Mouse (Mus musculus) midbrain, postnatal 0 days (tissue): ENCODE results near the gene Wrap53. TPM values are rescaled to one million over a fixed set of nuclear protein-coding genes. Genes with fewer than 3 reads are reported as not detected.

ENCODE experiments used
- ATAC-seq: fragments of 200-750 bp; cut with Nextera tagmentation; 2 replicates; pipeline ENCODE4 v1.8.0; 2017; ENCODE audit warnings: moderate number of reproducible peaks, mild to moderate bottlenecking, moderate TSS enrichment, moderate library complexity; ENCODE audit not compliant: low FRiP score
- DNase-seq: peaks from one replicate; pipeline ENCODE4 v3.0.0-alpha.2; 2015; ENCODE audit warnings: low spot score
- H3K27ac ChIP-seq: fragments of 300-500 bp; sonication (generic); 2 replicates; pipeline ENCODE4 v1.5.1; 2014; ENCODE audit warnings: low read depth, mild to moderate bottlenecking, low read length, mixed read lengths
- H3K27me3 ChIP-seq: fragments of 300-500 bp; sonication (generic); 2 replicates; pipeline ENCODE4 v1.6.1; 2014; ENCODE audit warnings: low read length, control low read depth, mixed read lengths; ENCODE audit not compliant: insufficient read depth
- H3K36me3 ChIP-seq: fragments of 300-500 bp; sonication (generic); 2 replicates; pipeline ENCODE4 v1.6.1; 2014; ENCODE audit warnings: low read length, control low read depth, mixed read lengths; ENCODE audit not compliant: insufficient read depth
- H3K4me1 ChIP-seq: fragments of 300-500 bp; sonication (generic); 2 replicates; pipeline ENCODE4 v1.6.1; 2014; ENCODE audit warnings: mild to moderate bottlenecking, control low read depth, antibody characterized with exemption, low read length, mixed read lengths; ENCODE audit not compliant: insufficient read depth
- H3K4me2 ChIP-seq: fragments of 300-500 bp; sonication (generic); 2 replicates; pipeline ENCODE4 v1.6.1; 2014; ENCODE audit warnings: low read depth, mild to moderate bottlenecking, low read length, mixed read lengths; ENCODE audit not compliant: poor library complexity, severe bottlenecking
- H3K4me3 ChIP-seq: fragments of 300-500 bp; sonication (generic); 2 replicates; pipeline ENCODE4 v1.5.1; 2014; ENCODE audit warnings: low read depth, mild to moderate bottlenecking, low read length, moderate library complexity
- H3K9ac ChIP-seq: fragments of 300-500 bp; sonication (generic); replicated peaks from 2 replicates; pipeline ENCODE4 v1.6.1; 2014; ENCODE audit warnings: mild to moderate bottlenecking, low read length, moderate library complexity, mixed read lengths; ENCODE audit not compliant: poor library complexity, severe bottlenecking
- H3K9me3 ChIP-seq: fragments of 300-500 bp; sonication (generic); 2 replicates; pipeline ENCODE4 v1.6.1; 2016; ENCODE audit warnings: low read length, control low read depth
- CTCF ChIP-seq: IDR thresholded peaks from 2 replicates; pipeline ENCODE4 v1.5.1; 2016; ENCODE audit warnings: antibody characterized with exemption, mild to moderate bottlenecking
- WGBS: fragments of 180-500 bp; shearing (Covaris S2); extraction: QIAGEN DNeasy Blood & Tissue Kit; methylation state at CpG from one replicate; pipeline ENCODE4 v1.1.7; 2014; 5-methylcytosine and 5-hydroxymethylcytosine counted together
- polyA plus RNA-seq: library from polyadenylated mRNA; unstranded; fragments of >200 nt; fragmentation: Nextera tagmentation; extraction: Ambion mirVana; gene quantifications from 2 replicates; pipeline ENCODE4 v1.2.1, GENCODE M21; 2015
- total RNA-seq: library from RNA; depleted of rRNA; stranded (reverse); fragments of >200 nt; gene quantifications from 2 replicates; pipeline ENCODE4 v1.2.3, GENCODE M21; 2014

Wrap53 gene
- total and polyA plus RNA-seq, 2 experiments from 2014 or later, result 14.2 to 15.7 TPM

DNA sequence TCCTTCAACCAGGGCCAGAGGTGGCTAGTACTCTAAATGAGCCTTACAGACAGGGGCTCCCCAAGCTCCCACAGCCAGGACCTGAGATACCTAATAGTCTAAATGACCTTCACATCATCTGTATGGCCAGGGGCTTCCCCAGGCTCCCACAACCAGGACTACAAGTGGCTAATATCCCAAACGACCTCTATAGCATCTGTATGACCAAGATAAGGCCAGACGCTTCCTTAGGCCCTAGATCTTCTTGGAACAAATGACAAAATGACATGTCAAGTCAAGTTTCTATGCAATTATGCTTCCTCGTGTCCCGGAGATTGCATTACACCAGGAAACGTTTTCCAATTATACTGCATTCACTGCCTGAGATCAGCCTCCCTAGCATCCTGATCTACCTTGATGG, 3.7 kb downstream of the Wrap53 start:
- H3K27ac ChIP-seq, result no peak overlapping the region
- no peaks in the 10 kb centered on the region for H3K27me3 ChIP-seq
- H3K4me2 ChIP-seq, result no peak overlapping the region
- peaks cover 3% of the 10 kb centered on the region for H3K36me3 ChIP-seq
- H3K9ac ChIP-seq, result no peak overlapping the region
- no peak overlapping the region for H3K4me3 ChIP-seq
- ATAC-seq (no peak), DNase-seq (no peak)
- WGBS, result 73% methylated on average over 5 of the region's 5 CpGs
- TF ChIP-seq CTCF, result no peak
- H3K4me1 ChIP-seq, result peaks cover 17% of the 10 kb centered on the region
- H3K9me3 ChIP-seq, result no peaks in the 10 kb centered on the region

DNA sequence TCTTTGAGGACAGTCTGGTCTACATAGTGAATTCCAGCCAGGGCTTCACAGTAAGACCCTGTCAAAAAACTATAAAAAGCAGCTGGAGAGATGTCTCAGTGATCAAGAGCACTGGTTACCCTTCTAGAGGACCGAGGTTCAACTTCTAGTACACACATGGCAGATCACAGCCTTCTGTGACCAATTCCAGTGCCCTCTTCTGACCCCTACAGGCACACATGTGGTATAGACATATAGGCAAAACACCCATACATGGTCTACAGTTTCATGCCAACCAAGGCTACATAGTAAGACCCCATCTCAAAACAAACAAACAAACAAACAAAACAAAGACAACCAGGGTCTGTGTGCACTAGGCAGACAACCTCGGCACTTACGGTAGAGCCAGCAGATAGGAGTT, 4.8 kb downstream of the Wrap53 start:
- ATAC-seq (no peak), DNase-seq (peak; percentile 56)
- H3K36me3 ChIP-seq, result peaks cover 6% of the 10 kb centered on the region
- peak; percentile 70 for TF ChIP-seq CTCF
- no peaks in the 10 kb centered on the region for H3K9me3 ChIP-seq
- no peaks in the 10 kb centered on the region for H3K27me3 ChIP-seq
- WGBS, result 55% methylated on average over 3 of the region's 3 CpGs
- no peak overlapping the region for H3K4me2 ChIP-seq
- no peak overlapping the region for H3K4me3 ChIP-seq
- no peak overlapping the region for H3K27ac ChIP-seq
- peaks cover 17% of the 10 kb centered on the region for H3K4me1 ChIP-seq
- H3K9ac ChIP-seq, result no peak overlapping the region

DNA sequence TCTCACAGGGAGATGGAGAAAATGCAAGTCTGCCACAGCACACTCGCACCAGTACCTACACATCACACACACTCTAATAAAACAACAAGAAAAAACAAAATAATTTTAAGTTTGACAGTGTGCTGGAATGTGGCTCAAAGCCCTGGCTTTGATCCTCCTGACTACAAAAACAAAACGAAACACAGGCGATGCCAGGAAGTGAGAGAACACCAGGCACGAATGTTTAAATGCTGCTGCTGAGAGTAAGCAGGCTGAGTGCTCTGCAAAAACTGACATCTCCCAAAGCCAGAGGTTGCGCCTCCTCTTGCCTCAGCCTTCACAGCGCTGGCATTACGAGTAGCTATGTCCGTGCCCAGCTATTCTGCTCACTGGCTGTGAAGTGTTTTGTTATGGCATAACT, 14.9 kb downstream of the Wrap53 start:
- ATAC-seq, result no peak

DNA sequence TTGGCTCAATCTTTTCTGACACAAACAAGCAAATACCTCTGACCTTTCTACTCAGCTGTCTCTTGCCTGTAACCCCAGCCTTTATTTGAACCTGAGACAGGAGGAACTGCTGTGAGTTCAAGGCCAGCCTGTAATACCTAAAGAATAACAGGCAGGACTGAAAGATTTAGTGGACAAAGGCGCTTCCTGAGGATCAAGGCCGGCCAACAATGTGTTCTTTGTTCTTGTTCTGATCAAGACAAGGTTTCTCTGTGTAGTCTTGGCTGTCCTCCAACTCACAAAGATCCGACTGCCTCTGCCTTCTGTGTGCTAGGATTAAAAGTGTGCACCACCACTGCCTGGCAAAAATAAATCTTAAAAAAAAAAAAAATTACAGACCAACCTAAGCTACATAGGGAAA, 15.7 kb downstream of the Wrap53 start:
- no peak for TF ChIP-seq CTCF
- Histone ChIP-seq H3K9ac (no peak overlapping the region), H3K4me3 (no peak overlapping the region), H3K4me2 (no peak overlapping the region), H3K36me3 (0 out of 2 replicates have a peak, but pooled peaks cover 11% of the 10 kb centered on the region), H3K27me3 (no peaks in the 10 kb centered on the region), H3K9me3 (no peaks in the 10 kb centered on the region), H3K27ac (no peak overlapping the region), H3K4me1 (peaks cover 10% of the 10 kb centered on the region)
- DNase-seq (no peak), ATAC-seq (no peak)
- 46% methylated on average over 3 of the region's 3 CpGs for WGBS

More for the DNA sequence above, 14.9 kb downstream of the Wrap53 start:
- DNase-seq, result no peak
- Histone ChIP-seq H3K4me1 (peaks cover 10% of the 10 kb centered on the region), H3K9ac (no peak overlapping the region), H3K27me3 (no peaks in the 10 kb centered on the region), H3K27ac (no peak overlapping the region), H3K36me3 (0 out of 2 replicates have a peak, but pooled peaks cover 11% of the 10 kb centered on the region), H3K4me2 (no peak overlapping the region), H3K4me3 (no peak overlapping the region), H3K9me3 (no peaks in the 10 kb centered on the region)
- no peak for TF ChIP-seq CTCF
- WGBS, result 82% methylated on average over 8 of the region's 8 CpGs

DNA sequence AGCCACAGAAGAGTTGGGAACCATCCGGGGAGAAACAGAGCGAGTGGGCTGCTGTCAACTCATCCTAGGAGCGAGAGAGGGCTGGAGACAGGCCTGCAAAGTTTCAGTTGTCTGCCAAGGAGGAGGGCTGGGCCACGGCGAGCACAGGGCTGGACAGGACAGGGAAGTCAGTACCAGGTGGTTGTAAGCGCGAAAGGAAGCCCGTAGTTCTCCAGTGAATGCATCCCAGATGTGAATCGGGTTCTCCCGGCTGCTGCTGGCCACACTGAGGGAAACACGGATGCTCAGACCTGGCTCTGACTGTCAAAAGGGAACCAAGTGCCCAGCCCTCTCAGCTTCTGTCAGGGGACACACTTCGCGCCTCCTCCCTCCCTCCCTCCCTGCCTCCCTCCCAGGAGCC, 16.7 kb downstream of the Wrap53 start:
- no peaks in the 10 kb centered on the region for H3K9me3 ChIP-seq

DNA sequence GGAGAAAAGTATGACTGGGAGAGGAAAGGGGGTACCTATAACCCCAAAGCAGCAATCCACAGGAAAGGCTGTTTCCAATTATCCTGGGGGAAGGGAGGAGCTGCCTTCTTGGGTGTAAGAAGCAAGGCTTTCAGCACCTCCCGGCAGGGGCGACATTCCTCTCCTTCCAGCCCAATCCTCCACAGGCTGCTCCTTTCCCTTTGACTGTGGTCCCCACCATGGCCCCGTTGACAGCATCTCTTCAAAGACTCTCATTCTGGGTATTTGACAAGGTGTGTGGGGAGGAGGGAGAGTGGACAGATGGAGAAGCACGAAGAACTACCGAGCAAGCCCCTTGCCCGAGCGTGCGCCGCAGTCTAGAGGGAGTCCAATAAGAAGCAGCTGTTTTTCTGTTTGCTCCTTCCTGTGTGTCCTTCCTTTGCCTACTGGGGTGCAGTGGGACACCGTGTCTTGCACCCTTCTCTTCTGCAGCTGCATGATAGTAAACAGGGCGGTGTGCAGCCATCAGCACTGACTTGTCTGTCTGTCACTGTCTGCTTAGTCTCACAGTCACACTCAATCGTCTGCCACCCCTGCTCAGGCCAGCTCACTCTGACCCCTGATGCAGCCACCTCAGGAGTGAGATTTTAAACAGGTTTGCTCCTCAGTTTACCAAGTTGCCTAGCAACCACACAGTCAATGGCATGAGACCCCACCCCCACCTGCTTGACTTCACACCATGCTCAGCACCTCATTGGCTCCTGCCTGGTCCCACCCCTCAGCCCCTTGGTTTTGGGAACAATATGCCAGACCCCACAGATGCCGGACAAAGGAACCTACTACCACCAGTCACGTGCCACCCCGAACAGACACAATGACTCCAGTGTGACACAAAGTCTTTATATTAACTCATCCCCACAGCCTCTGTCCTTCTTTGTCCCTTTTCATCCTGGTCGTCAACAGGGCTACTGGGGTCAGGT, 18.9 kb downstream of the Wrap53 start:
- peak overlapping the region; percentile 83 for H3K4me2 ChIP-seq
- 18% methylated on average over 16 of the region's 16 CpGs for WGBS
- H3K9me3 ChIP-seq, result no peaks in the 10 kb centered on the region
- peak overlapping the region; percentile 98; the same call in 1 of the 2 replicates for H3K9ac ChIP-seq
- peak; percentile 76 for DNase-seq
- TF ChIP-seq CTCF, result no peak; the same call in 1 of the 2 replicates
- H3K27ac ChIP-seq, result peak overlapping the region; percentile 91
- H3K4me1 ChIP-seq, result peaks cover 32% of the 10 kb centered on the region
- peak overlapping the region; percentile 91 for H3K4me3 ChIP-seq
- peaks cover 11% of the 10 kb centered on the region for H3K36me3 ChIP-seq
- ATAC-seq, result peak; percentile 71
- H3K27me3 ChIP-seq, result no peaks in the 10 kb centered on the region

More for the DNA sequence above, 16.7 kb downstream of the Wrap53 start:
- Histone ChIP-seq H3K27ac (no peak overlapping the region), H3K27me3 (no peaks in the 10 kb centered on the region), H3K36me3 (0 out of 2 replicates have a peak, but pooled peaks cover 11% of the 10 kb centered on the region), H3K9ac (no peak overlapping the region), H3K4me3 (no peak overlapping the region), H3K4me2 (no peak overlapping the region), H3K4me1 (peaks cover 13% of the 10 kb centered on the region)
- 85% methylated on average over 13 of the region's 13 CpGs for WGBS
- ATAC-seq, result no peak
- no peak for TF ChIP-seq CTCF
- no peak for DNase-seq
